Mouse (Mus musculus): ENCODE results near the gene Pla2g4e.

DNA sequence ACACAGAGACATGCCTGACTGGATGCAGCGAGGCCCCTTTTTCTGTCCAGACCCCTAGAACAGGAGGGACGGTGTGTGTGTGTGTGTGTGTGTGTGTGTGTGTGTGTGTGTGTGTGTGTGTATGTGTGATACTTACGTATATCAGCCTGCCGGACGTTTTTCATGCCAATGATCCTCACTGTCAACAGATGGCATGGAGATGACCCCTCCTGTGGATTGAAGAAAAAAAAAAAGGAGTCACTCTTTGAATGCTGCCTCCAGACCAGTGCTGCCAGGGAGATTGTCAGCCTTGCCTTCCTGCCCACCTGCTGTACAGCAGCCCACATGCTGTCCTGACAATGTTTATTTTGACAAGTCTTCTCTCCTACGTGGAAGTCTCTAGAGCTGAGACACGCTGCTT is 45.1 kb downstream of the Pla2g4e start:
- TF ChIP-seq TAL1 (IDR thresholded peaks at IDR 0.05; ENCODE audit: low read length): no peak
- TF ChIP-seq GATA1 (IDR thresholded peaks at IDR 0.05; ENCODE audit: low read length): no peak

All from erythroblast, embryonic 14.5 days (primary cell).